Mouse (Mus musculus): ENCODE data around the gene Ranbp6. TPM values are rescaled to one million over a fixed set of nuclear protein-coding genes. Genes with fewer than 3 reads are reported as not detected.

Gene Ranbp6
- total and polyA plus RNA-seq, 3 experiments = 22.6 to 23.7 TPM; not detected in 1

- Histone ChIP-seq H3K4me1 (ENCODE audit: control insufficient read depth in 1 of 2, insufficient read depth in 2 of 2, low read length in 2 of 2) (no peaks in the 10 kb centered on the region), H3K27me3 (ENCODE audit: control insufficient read depth in 1 of 2, insufficient read depth in 2 of 2, low read length in 2 of 2) (peaks cover 2 to 9% of the 10 kb centered on the region in 2 experiments; a peak in 3 of 4 replicates), H3K27ac (ENCODE audit: control insufficient read depth, low read depth, low read length) (no peak overlapping the region), H3K9me3 (replicated peaks; ENCODE audit: insufficient read depth, low read length) (no peaks in the 10 kb centered on the region), H3K79me2 (ENCODE audit: control insufficient read depth, insufficient read depth, low read length, poor library complexity) (no peaks in the 10 kb centered on the region), H3K9ac (ENCODE audit: control insufficient read depth, low read depth, low read length, poor library complexity, severe bottlenecking) (no peak overlapping the region), H3K4me3 (ENCODE audit: control insufficient read depth in 1 of 2, insufficient read depth in 1 of 2, low read depth in 2 of 2, low read length in 2 of 2) (no peak overlapping the region), H3K36me3 (ENCODE audit: control insufficient read depth in 1 of 2, insufficient read depth in 2 of 2, low read length in 2 of 2) (no peaks in the 10 kb centered on the region)
- DNase-seq (ENCODE audit: low read depth, low spot score) = peak; percentile 43
- TF ChIP-seq ELF1 (IDR thresholded peaks at IDR 0.05; ENCODE audit: low read depth, low read length) = no peak
- no peak for TF ChIP-seq TCF12 (IDR thresholded peaks at IDR 0.05; ENCODE audit: low read depth, low read length)
- TF ChIP-seq ZKSCAN1 (IDR thresholded peaks at IDR 0.05; ENCODE audit: low read depth, low read length) = no peak
- peak; percentile 92 for TF ChIP-seq ZNF384 (IDR thresholded peaks at IDR 0.05; ENCODE audit: low read depth, low read length)
- 0 out of 2 replicates have a peak, but pooled peaks have one; percentile 16 for TF ChIP-seq SIN3A (IDR thresholded peaks at IDR 0.05; ENCODE audit: low read length)
- peak in 1 of 2 experiments; percentile 23; a peak in 1 of 4 replicates for TF ChIP-seq EP300 (IDR thresholded peaks at IDR 0.05; ENCODE audit: low read depth in 1 of 2, low read length in 2 of 2)
- TF ChIP-seq MYC (IDR thresholded peaks at IDR 0.05; ENCODE audit: low read depth, low read length) = no peak
- TF ChIP-seq NELFE (IDR thresholded peaks at IDR 0.05; ENCODE audit: low read depth, low read length) = no peak
- TF ChIP-seq MAX (IDR thresholded peaks at IDR 0.05; ENCODE audit: low read length) = 0 out of 2 replicates have a peak, but pooled peaks have one; percentile 12
- TF ChIP-seq GATA1 (IDR thresholded peaks at IDR 0.05; ENCODE audit: low read depth, low read length) = no peak
Observed at GRCm38 (mm10) chr19:29835364-29836034, 22.7 kb upstream of the Ranbp6 start.

- H3K27ac ChIP-seq (ENCODE audit: control insufficient read depth, low read depth, low read length) = no peak overlapping the region
- no peak for DNase-seq (ENCODE audit: low read depth, low spot score)
- no peaks in the 10 kb centered on the region for H3K79me2 ChIP-seq (ENCODE audit: control insufficient read depth, insufficient read depth, low read length, poor library complexity)
- H3K4me3 ChIP-seq (ENCODE audit: control insufficient read depth in 1 of 2, insufficient read depth in 1 of 2, low read depth in 2 of 2, low read length in 2 of 2) = no peak overlapping the region
- no peaks in the 10 kb centered on the region; a peak in 1 of 4 replicates for H3K36me3 ChIP-seq (ENCODE audit: control insufficient read depth in 1 of 2, insufficient read depth in 2 of 2, low read length in 2 of 2)
- H3K27me3 ChIP-seq (ENCODE audit: control insufficient read depth in 1 of 2, insufficient read depth in 2 of 2, low read length in 2 of 2) = peaks cover 0 to 2% of the 10 kb centered on the region in 2 experiments; a peak in 2 of 4 replicates
- peak; percentile 22; the same call in 1 of the 2 replicates for TF ChIP-seq NELFE (IDR thresholded peaks at IDR 0.05; ENCODE audit: low read depth, low read length)
- no peak for TF ChIP-seq USF2 (IDR thresholded peaks at IDR 0.05; ENCODE audit: borderline replicate concordance in 1 of 2, insufficient read depth in 1 of 2, low read depth in 1 of 2, low read length in 2 of 2)
- TF ChIP-seq ZMIZ1 (IDR thresholded peaks at IDR 0.05; ENCODE audit: low read depth, low read length) = no peak
- no peak for TF ChIP-seq BHLHE40 (IDR thresholded peaks at IDR 0.05; ENCODE audit: borderline replicate concordance, low read depth, low read length)
- no peak for TF ChIP-seq USF1 (IDR thresholded peaks at IDR 0.05; ENCODE audit: low read depth, low read length)
- TF ChIP-seq ZC3H11A (IDR thresholded peaks at IDR 0.05; ENCODE audit: low read depth, low read length) = no peak
- TF ChIP-seq SIN3A (IDR thresholded peaks at IDR 0.05; ENCODE audit: low read length) = no peak
- no peak overlapping the region for H3K9ac ChIP-seq (ENCODE audit: control insufficient read depth, low read depth, low read length, poor library complexity, severe bottlenecking)
- no peaks in the 10 kb centered on the region for H3K9me3 ChIP-seq (replicated peaks; ENCODE audit: insufficient read depth, low read length)
- peaks cover 0 to 4% of the 10 kb centered on the region in 2 experiments; a peak in 1 of 4 replicates for H3K4me1 ChIP-seq (ENCODE audit: control insufficient read depth in 1 of 2, insufficient read depth in 2 of 2, low read length in 2 of 2)
Observed at GRCm38 (mm10) chr19:29830911-29831310, 18.1 kb upstream of the Ranbp6 start.

All from MEL (cell line).